Mouse (Mus musculus) olfactory bulb, adult 2 months (tissue): ENCODE data around the gene Lcn2. TPM values are rescaled to one million over a fixed set of nuclear protein-coding genes. Genes with fewer than 3 reads are reported as not detected.
A peak's percentile ranks its signal among the peaks of the same experiment; 100 is the strongest.

Experiments used
- H3K27ac ChIP-seq: fragments of 200-500 bp; 2 replicates; pipeline ENCODE4 v1.5.1; 2012; ENCODE audit warnings: low read depth, low read length; ENCODE audit not compliant: insufficient read depth
- H3K4me1 ChIP-seq: fragments of 200-500 bp; 2 replicates; pipeline ENCODE4 v1.6.1; 2012; ENCODE audit warnings: low read length; ENCODE audit not compliant: control insufficient read depth, insufficient read depth
- H3K4me3 ChIP-seq: fragments of 200-500 bp; 2 replicates; pipeline ENCODE4 v1.5.1; 2012; ENCODE audit warnings: mild to moderate bottlenecking, low read depth, low read length, moderate library complexity; ENCODE audit not compliant: insufficient read depth
- CTCF ChIP-seq: fragments of 200-500 bp; IDR thresholded peaks from 2 replicates; pipeline ENCODE4 v1.5.1; 2012; ENCODE audit warnings: low read depth, mild to moderate bottlenecking, low read length, moderate library complexity; ENCODE audit not compliant: insufficient read depth
- POLR2A ChIP-seq: fragments of 200-500 bp; IDR thresholded peaks from 2 replicates; pipeline ENCODE4 v1.6.1; 2012; ENCODE audit warnings: mild to moderate bottlenecking, low read depth, low read length, moderate library complexity; ENCODE audit not compliant: insufficient read depth
- WGBS: fragments of 180-500 bp; shearing (Covaris S2); methylation state at CpG from one replicate; pipeline ENCODE4 v1.1.7; 2018; 5-methylcytosine and 5-hydroxymethylcytosine counted together
- polyA plus RNA-seq: library from polyadenylated mRNA; stranded (reverse); fragments of >200 nt; gene quantifications from 2 replicates; pipeline ENCODE4 v1.2.4, GENCODE M21; 2012; ENCODE audit warnings: low replicate concordance; ENCODE audit not compliant: missing spikeins, insufficient read depth, insufficient read length

The Lcn2 gene
- polyA plus RNA-seq, 1 experiment = not detected

- TF ChIP-seq CTCF = peak; percentile 95
- TF ChIP-seq POLR2A = peak; percentile 66
- H3K4me3 ChIP-seq = peak within 1 kb of the TSS; percentile 64
- WGBS = under 1% methylated on average over 63 of the region's 63 CpGs
- H3K27ac ChIP-seq = peak within 1 kb of the TSS; percentile 91
- peaks cover 40% of the 10 kb centered on the region for H3K4me1 ChIP-seq
These were observed 35.0 kb downstream of the Lcn2 start, which contains the start of gene Dnm1 for GRCm38 (mm10) chr2:32353007-32353542. Dnm1 (minus strand) TSS chr2:32353338.

- Histone ChIP-seq H3K27ac (peak within 1 kb of the TSS; percentile 91), H3K4me3 (peak within 1 kb of the TSS; percentile 64), H3K4me1 (peaks cover 36% of the 10 kb centered on the region)
- TF ChIP-seq CTCF = no peak
- TF ChIP-seq POLR2A = peak; percentile 61
- WGBS = under 1% methylated on average over 44 of the region's 52 CpGs
These were observed 35.7 kb downstream of the Lcn2 start, which contains the start of gene Ciz1 for GRCm38 (mm10) chr2:32352151-32353006. Ciz1 (plus strand) TSS chr2:32352327.

GRCm38 (mm10) chr2:32351471-32351961, 36.5 kb downstream of the Lcn2 start:
- TF ChIP-seq CTCF = no peak
- TF ChIP-seq POLR2A = no peak
- peak overlapping the region; percentile 91 for H3K27ac ChIP-seq
- peaks cover 44% of the 10 kb centered on the region for H3K4me1 ChIP-seq
- H3K4me3 ChIP-seq = peak overlapping the region; percentile 64
- WGBS = 26% methylated on average over 9 of the region's 9 CpGs

- Histone ChIP-seq H3K4me1 (peaks cover 48% of the 10 kb centered on the region), H3K4me3 (peak overlapping the region; percentile 36), H3K27ac (peak overlapping the region; percentile 80)
- no peak for TF ChIP-seq CTCF
- TF ChIP-seq POLR2A = no peak
- whole genome bisulfite sequencing = 33% methylated on average over 13 of the region's 13 CpGs
These were observed 37.5 kb downstream of the Lcn2 start for GRCm38 (mm10) chr2:32350471-32351051.

DNA sequence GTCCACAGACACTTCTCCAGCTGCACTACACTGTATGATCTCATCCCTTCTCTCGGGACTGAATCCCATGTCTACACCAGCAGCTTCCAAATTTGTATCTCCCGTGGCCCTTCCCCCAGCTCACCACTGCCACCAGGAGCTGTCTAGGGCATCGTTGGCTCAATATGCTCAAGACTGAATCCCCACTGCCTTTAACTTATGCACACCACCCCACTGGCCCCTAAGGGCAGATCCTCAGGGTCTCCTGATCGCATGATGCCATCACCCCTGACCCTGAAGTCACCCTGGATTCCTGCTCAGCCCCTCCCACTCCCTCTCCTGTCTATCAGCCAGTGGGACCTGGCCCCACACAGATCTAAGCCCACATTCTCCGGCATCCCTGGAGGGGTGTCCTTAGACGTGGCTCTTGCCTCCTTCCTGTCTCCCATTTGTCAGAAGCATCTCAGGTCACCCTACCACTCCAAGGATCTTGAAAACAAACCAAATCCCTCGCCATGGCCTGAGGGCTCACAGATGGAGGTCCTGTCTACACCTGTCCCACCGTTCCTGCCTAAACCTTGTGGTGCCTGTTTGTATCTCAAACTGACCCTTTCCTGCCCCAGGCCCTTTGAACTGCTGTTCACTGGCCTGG, 38.3 kb downstream of the Lcn2 start:
- Histone ChIP-seq H3K27ac (peak overlapping the region; percentile 80), H3K4me3 (peak overlapping the region; percentile 36)

DNA sequence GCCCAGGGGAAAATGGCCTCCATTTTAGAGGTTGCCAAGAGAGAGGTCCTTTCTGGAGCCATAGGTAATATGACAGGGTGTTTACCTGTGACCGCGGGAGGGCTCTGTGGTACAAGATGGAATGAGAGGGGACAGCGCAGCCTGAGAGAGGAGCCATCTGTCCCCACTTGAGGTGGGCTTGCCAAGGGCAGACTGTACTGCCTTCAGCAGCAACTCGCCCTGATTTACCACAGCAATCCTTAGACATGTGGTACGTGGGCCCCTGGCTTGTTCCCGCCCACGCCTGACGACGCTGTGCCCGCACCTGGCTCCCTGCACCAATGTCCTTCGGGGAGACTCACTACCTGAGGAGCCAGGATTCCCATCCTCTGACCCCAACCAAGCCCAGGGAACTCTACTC, 39.7 kb downstream of the Lcn2 start:
- no peak for TF ChIP-seq CTCF
- no peak overlapping the region for H3K4me3 ChIP-seq
- WGBS = 69% methylated on average over 11 of the region's 11 CpGs
- H3K4me1 ChIP-seq = peaks cover 67% of the 10 kb centered on the region
- peak overlapping the region; percentile 26 for H3K27ac ChIP-seq

More for the DNA sequence above, 38.3 kb downstream of the Lcn2 start:
- H3K4me1 ChIP-seq = peaks cover 53% of the 10 kb centered on the region
- 44% methylated on average over 8 of the region's 8 CpGs for WGBS
- no peak for TF ChIP-seq POLR2A
- TF ChIP-seq CTCF = no peak

- H3K4me1 ChIP-seq = peaks cover 77% of the 10 kb centered on the region
- no peak overlapping the region for H3K27ac ChIP-seq
- no peak overlapping the region for H3K4me3 ChIP-seq
- 67% methylated on average over 6 of the region's 6 CpGs for WGBS
- TF ChIP-seq CTCF (no peak), POLR2A (no peak)
These were observed 41.0 kb downstream of the Lcn2 start for GRCm38 (mm10) chr2:32347019-32347418.

DNA sequence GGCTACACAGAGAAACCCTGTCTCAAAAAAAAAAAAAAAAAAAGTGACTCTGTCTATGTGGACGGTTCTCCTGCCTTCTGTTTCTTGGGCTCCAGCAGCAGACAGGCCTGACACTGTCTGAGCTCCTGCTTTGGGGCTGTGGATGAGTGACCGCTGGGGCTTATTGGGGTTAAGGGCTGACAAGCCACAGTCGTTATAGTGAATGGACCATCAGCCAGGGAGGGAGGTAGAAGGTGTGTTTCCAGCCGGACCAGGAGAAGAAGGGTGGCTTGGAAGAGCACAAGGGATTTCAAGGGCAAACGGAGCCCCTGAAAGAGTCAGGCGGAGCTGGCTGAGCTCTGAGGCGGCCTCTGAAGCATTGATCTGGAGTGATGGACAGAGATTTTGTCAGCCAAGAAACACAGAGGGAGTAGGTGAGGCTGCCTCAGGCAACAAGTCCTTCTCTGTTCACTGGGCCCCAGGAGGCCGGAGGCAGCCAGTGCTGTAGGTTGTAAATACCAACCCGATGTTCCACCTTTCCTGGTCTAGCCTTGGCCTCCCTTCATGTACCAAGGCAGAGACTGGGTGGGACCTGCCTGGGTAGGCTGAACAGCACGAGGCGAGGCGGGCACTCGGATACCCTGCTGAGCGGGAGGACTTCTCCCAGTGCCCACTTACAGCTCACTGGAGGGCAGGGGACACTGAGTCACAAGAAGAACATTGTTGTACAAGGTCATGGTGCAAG, 43.3 kb downstream of the Lcn2 start:
- Histone ChIP-seq H3K4me1 (peaks cover 77% of the 10 kb centered on the region), H3K27ac (peak overlapping the region; percentile 64), H3K4me3 (no peak overlapping the region)
- TF ChIP-seq POLR2A = no peak
- TF ChIP-seq CTCF = no peak
- 56% methylated on average over 14 of the region's 14 CpGs for WGBS
